ENCODE assay signal across 31 mouse cellular contexts in genomic region chr2:68892476-68892875, GRCm38 (mm10).
"Had no signal": no experiment of that assay in that cellular context is flagged by ENCODE, and none has a peak within 500 bp of the region (broad histone marks: within the 10 kb centered on the region; RNA-seq: fewer than 3 reads in every experiment).

No protein-coding gene starts in this region.

- H3K9me3 ChIP-seq: limb, embryonic 10.5 days; limb, embryonic 12.5 days; limb, embryonic 13.5 days; limb, embryonic 15.5 days; liver, embryonic 12.5 days; liver, embryonic 13.5 days; liver, embryonic 15.5 days; lung, embryonic 15.5 days; megakaryocyte, embryonic 14.5 days; midbrain, embryonic 10.5 days; midbrain, embryonic 12.5 days; midbrain, embryonic 13.5 days; midbrain, embryonic 15.5 days; neural tube, embryonic 12.5 days had no signal

- DNase-seq: left cerebral cortex, postnatal 4 days; liver; liver, embryonic 13.5 days; liver, postnatal 0 days; lung, adult 18-20 months; lung, adult 2 months; lung, embryonic 14.5 days; lung, postnatal 10 days; lung, postnatal 14 days; lung, postnatal 36 days; lung, postnatal 4 days; midbrain, embryonic 14.5 days had no signal

- H3K27ac ChIP-seq: left cerebral cortex, adult 2 months; limb, embryonic 10.5 days; limb, embryonic 12.5 days; limb, embryonic 13.5 days; limb, embryonic 15.5 days; liver, embryonic 12.5 days; liver, embryonic 13.5 days; liver, embryonic 14.5 days; liver, embryonic 15.5 days; lung, embryonic 15.5 days; macrophage; midbrain, embryonic 10.5 days; midbrain, embryonic 12.5 days; midbrain, embryonic 13.5 days; midbrain, embryonic 15.5 days; neural tube, embryonic 12.5 days had no signal

- H3K9ac ChIP-seq: limb, embryonic 12.5 days; limb, embryonic 13.5 days; limb, embryonic 15.5 days; liver, embryonic 12.5 days; liver, embryonic 13.5 days; liver, embryonic 14.5 days; liver, embryonic 15.5 days; liver, postnatal 0 days; lung, embryonic 14.5 days; lung, embryonic 15.5 days; midbrain, embryonic 12.5 days; midbrain, embryonic 13.5 days; midbrain, embryonic 15.5 days; neural tube, embryonic 12.5 days had no signal

- H3K27me3 ChIP-seq: limb, embryonic 13.5 days; limb, embryonic 15.5 days; liver, embryonic 12.5 days; liver, embryonic 13.5 days; liver, embryonic 15.5 days; lung, embryonic 15.5 days; megakaryocyte, embryonic 14.5 days; midbrain, embryonic 12.5 days; midbrain, embryonic 13.5 days; midbrain, embryonic 15.5 days; neural tube, embryonic 12.5 days had no signal

- H3K4me1 ChIP-seq: liver, embryonic 15.5 days; midbrain, embryonic 12.5 days; midbrain, embryonic 15.5 days had no signal

- H3K4me2 ChIP-seq: limb, embryonic 12.5 days; limb, embryonic 13.5 days; limb, embryonic 15.5 days; liver, embryonic 11.5 days; liver, embryonic 12.5 days; liver, embryonic 13.5 days; liver, embryonic 15.5 days; lung, embryonic 14.5 days; lung, embryonic 15.5 days; midbrain, embryonic 12.5 days; midbrain, embryonic 13.5 days; midbrain, embryonic 15.5 days; neural tube, embryonic 12.5 days had no signal

- H3K36me3 ChIP-seq: limb, embryonic 10.5 days; limb, embryonic 12.5 days; limb, embryonic 13.5 days; limb, embryonic 15.5 days; liver, embryonic 12.5 days; liver, embryonic 13.5 days; liver, embryonic 15.5 days; lung, embryonic 15.5 days; midbrain, embryonic 10.5 days; midbrain, embryonic 12.5 days; midbrain, embryonic 13.5 days; midbrain, embryonic 15.5 days; neural tube, embryonic 12.5 days had no signal

- H3K4me3 ChIP-seq: left cerebral cortex, adult 2 months; limb, embryonic 10.5 days; limb, embryonic 12.5 days; limb, embryonic 13.5 days; limb, embryonic 15.5 days; liver, embryonic 12.5 days; liver, embryonic 13.5 days; liver, embryonic 15.5 days; lung, embryonic 15.5 days; megakaryocyte, embryonic 14.5 days; midbrain, embryonic 10.5 days; midbrain, embryonic 12.5 days; midbrain, embryonic 13.5 days; midbrain, embryonic 15.5 days; myocyte; neural tube, embryonic 12.5 days had no signal

- ATAC-seq: liver, embryonic 12.5 days; liver, postnatal 0 days; lung, postnatal 0 days; midbrain, embryonic 13.5 days; midbrain, embryonic 15.5 days had no signal
